Mouse (Mus musculus): ENCODE measurements around the gene Vcam1. TPM values are rescaled to one million over a fixed set of nuclear protein-coding genes. Genes with fewer than 3 reads are reported as not detected.

The Vcam1 gene
- total RNA-seq, 2 experiments from 2014 or later = 16.8 to 19.1 TPM

DNA sequence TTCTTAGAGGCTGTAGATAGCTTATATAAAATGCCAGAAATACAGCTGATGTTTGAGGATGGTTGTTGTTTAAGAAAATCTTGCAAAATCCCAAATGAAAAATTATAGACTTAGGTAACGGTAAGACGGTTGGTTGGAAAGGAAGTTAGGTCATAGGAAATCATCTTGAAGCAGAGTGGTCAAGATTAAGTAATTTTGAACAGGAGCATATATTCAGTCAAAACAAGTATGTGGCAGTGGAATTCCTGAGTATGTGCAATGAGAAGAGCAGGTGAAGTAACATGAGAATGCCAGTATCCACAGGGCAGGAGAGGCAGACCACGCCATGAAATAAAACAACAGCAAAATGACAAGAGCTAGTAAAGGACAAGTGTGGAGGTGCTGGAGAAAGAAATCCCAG, 5.7 kb downstream of the Vcam1 start:
- no peak overlapping the region for H3K27ac ChIP-seq
- H3K4me3 ChIP-seq = no peak overlapping the region
- no peak for DNase-seq (ENCODE audit: extremely low spot score in 1 of 2, low spot score in 2 of 2)
- TF ChIP-seq CTCF (IDR thresholded peaks at IDR 0.05) = no peak
- intact Hi-C loops (cut with DNase I) = no loop called here

DNA sequence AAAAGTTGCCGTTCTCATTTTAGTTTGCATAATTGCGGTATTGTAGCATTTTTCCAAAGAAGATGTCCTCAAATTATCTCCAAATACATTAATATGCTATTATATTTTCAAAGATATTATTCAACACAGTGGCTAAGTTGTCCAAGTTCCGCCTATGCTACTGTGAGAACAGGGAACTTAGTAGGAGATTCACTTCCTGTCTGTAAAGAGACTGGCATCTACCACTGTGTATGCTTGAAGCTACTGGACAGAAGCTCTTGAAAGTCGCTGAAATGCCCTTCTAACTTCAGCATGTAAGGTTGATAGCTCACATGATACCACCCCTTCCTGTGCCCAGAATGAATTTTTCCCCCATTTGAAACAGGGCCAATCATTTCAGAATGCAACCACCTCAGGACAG, 6.8 kb downstream of the Vcam1 start:
- no peak overlapping the region for H3K4me3 ChIP-seq
- intact Hi-C loops (cut with DNase I) = no loop called here
- no peak for DNase-seq (ENCODE audit: extremely low spot score in 1 of 2, low spot score in 2 of 2)
- no peak overlapping the region for H3K27ac ChIP-seq
- no peak for TF ChIP-seq CTCF (IDR thresholded peaks at IDR 0.05)

DNA sequence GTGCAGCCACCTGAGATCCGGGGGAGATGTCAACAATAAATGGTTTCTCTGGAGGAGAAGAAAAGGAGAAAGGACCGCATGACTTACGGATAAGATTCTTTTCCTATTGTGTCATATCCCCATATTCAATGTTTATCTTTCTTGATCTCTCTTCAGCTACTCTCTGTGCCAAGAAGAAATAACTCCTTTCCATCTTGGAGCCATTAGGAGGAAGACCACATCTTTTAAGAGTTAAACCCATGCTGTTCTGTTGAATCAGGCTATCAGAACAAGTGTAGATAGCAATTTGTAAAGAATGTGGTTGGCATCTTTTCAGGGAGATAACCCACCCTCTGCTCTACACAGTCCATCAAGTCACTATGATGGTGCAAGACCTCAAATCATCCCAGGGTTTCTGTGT, 8.5 kb downstream of the Vcam1 start:
- Histone ChIP-seq H3K4me3 (no peak overlapping the region), H3K27ac (no peak overlapping the region)
- DNase-seq (ENCODE audit: extremely low spot score in 1 of 2, low spot score in 2 of 2) = no peak
- TF ChIP-seq CTCF (IDR thresholded peaks at IDR 0.05) = no peak
- intact Hi-C loops (cut with DNase I) = no loop called here

DNA sequence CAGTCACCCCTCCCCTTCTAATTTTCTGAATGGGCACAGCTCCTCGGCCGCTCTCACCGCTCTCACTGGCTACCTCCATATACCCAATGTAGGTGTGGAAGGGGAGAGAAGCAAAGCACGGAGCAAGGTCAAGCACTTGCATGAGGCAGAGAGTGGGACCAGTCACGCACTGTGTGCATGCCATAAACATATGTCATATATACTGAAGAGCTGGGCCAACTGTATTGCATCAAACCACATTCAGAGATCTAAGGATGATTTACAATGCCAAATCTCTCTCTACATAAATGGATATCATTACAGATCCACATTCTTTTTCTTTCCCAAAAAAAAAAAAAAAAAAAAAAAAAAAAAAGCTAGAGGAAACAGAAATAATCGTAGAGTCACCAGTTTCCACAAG, 9.1 kb downstream of the Vcam1 start:
- no peak for DNase-seq (ENCODE audit: extremely low spot score in 1 of 2, low spot score in 2 of 2)
- no peak overlapping the region for H3K27ac ChIP-seq
- TF ChIP-seq CTCF (IDR thresholded peaks at IDR 0.05) = no peak
- intact Hi-C loops (cut with DNase I) = no loop called here
- H3K4me3 ChIP-seq = no peak overlapping the region

DNA sequence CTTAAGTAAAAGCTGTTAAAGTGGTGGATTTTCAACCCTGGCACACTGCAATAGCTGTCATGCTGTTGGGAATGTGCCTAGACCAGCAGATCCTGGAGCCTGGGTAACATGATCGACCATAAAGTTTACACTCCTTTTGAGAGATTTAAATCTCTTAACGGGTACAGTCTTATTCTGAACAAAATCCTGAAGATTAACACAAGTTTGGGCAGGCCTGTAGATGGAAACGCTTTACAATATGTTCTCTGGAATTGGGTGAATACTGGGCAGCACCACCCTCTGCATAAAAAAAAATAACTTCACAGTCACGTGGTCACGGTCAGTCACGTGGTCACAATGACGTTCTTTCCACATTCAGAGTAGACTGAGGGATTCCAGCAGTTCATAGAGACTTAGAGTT, 10.3 kb downstream of the Vcam1 start:
- Histone ChIP-seq H3K4me3 (peak overlapping the region; percentile 34), H3K27ac (no peak overlapping the region)
- TF ChIP-seq CTCF (IDR thresholded peaks at IDR 0.05) = no peak
- intact Hi-C loops (cut with DNase I) = no loop called here
- DNase-seq (ENCODE audit: extremely low spot score in 1 of 2, low spot score in 2 of 2) = no peak

DNA sequence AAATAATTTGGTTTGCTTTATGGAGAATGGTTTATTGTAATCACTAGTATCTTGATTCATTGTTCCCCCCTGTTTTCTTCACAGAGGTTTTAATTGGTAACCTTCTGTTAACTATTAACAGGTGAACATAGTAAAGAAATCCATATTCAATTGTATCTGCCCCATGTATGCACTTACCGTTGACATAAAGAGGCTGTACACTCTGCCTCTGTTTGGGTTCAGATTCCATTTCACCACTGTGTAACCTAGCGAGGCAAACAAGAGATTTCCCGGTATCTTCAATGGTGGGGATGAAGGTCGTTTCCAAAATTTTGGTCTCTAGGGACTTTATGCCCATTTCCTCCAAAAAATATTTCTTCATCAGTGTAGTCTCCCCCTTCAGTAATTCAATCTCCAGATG, 12.4 kb downstream of the Vcam1 start:
- Histone ChIP-seq H3K27ac (no peak overlapping the region), H3K4me3 (no peak overlapping the region)
- intact Hi-C loops (cut with DNase I) = no loop called here
- no peak for DNase-seq (ENCODE audit: extremely low spot score in 1 of 2, low spot score in 2 of 2)
- no peak for TF ChIP-seq CTCF (IDR thresholded peaks at IDR 0.05)

DNA sequence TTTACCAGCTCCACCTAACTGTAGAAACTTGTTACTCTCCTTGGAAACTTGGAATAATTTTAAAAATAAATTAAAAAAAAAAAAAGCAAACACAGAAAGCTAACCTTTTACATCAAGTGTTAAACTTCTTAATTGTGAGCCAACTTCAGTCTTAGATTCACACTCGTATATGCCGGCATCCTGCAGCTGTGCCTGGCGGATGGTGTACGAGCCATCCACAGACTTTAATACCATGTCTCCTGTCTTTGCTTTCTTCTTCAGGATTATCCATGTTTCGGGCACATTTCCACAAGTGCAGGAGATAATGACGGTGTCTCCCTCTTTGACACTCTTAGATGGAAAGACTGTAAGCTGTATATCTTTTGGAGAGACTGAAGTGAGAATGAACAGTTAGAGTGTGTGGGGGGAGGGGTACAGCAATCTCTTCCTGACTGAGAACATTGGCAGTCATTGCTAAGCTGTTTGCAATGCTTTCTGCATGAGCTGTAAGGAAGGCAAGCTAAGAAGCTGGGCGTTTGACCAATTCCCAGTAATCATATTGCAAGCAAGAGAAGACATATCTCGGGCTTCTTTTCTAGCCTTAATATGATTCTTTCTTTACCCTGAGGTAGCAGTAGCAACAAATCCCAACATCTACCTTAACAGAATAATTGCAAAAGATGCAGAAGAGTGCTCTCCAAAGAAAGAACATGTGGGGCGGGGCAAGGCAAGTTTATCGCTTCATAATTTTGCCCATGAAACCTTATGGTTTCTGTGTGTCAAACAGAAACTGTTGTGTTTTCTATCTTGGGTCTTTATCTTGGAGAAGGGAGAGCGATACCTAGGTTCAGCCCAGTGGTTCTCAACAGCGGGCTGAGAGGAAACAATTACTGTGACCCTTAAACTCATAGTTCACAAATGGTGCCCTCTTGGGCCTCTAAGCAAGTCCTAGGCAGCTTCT, 15.0 kb downstream of the Vcam1 start:
- Histone ChIP-seq H3K4me3 (no peak overlapping the region; the same call in 1 of the 2 replicates), H3K27ac (no peak overlapping the region)
- no peak for DNase-seq (ENCODE audit: extremely low spot score in 1 of 2, low spot score in 2 of 2)
- TF ChIP-seq CTCF (IDR thresholded peaks at IDR 0.05) = no peak
- intact Hi-C loops (cut with DNase I) = no loop called here

DNA sequence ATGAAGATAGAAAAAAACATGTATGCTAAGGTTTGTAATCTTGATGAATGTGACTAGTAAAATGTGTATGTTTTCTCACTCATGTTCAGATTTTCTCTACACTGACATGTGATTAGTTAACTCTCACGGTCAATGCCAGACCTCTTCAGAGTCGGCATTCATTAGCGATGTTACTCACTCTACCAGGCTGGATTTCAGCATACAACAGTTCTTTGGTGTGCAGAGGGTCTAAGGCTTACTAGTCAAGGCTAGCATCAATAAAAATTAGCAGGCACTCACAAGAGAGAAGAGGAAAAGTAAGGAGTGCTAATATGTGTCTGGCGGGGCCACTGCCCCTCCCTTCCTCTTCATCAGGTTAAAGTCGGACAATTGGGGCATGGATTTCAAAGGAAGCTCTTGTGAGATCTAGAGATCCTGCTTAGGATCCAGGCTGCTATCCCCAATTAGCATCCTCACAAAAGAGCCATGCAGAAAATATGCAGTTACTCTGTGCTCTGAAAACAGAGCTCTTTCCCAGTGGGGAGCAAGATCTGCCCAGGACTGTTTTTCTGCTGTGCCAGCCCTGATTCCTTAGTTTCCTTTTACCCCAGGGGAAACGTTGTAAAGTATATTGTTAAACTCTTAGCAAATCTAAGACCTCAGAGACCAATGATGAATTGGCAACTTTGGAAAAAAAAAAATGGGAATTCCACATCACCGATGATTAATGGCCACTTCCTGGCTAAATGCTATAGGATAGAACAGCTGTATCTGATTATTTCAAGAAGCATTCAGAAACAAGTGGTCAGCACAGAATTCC, 15.8 kb downstream of the Vcam1 start:
- intact Hi-C loops (cut with DNase I) = no loop called here
- Histone ChIP-seq H3K4me3 (no peak overlapping the region), H3K27ac (no peak overlapping the region)
- no peak for DNase-seq (ENCODE audit: extremely low spot score in 1 of 2, low spot score in 2 of 2)
- no peak for TF ChIP-seq CTCF (IDR thresholded peaks at IDR 0.05)

DNA sequence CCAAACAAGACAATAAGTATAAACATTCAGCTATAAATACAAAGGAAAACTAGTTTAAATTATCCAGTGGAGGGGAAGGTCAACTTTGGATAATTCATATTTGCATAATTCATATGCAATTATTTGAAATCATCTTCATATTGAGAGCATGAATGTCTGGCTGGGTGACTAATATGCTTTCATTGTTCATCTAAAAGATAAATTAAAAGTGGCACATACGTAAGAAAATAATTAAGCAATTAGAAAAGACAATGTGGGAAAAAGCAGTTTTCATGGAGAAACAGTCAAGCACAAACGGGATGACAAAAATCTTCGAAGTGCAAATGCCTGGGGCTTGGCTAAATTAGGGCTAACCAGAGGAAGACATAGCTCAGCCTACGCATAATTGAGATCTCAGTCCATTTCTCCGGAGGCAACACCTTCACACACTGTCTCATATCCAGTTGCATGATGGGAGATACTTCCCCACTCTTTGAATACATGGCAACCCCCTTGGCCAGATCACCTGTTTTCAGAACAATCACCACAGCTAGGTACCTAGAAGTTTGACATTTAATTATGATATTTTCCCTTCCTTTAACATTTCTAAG, 16.6 kb downstream of the Vcam1 start:
- H3K27ac ChIP-seq = no peak overlapping the region
- intact Hi-C loops (cut with DNase I) = no loop called here
- DNase-seq (ENCODE audit: extremely low spot score in 1 of 2, low spot score in 2 of 2) = no peak
- no peak overlapping the region for H3K4me3 ChIP-seq
- TF ChIP-seq CTCF (IDR thresholded peaks at IDR 0.05) = no peak

DNA sequence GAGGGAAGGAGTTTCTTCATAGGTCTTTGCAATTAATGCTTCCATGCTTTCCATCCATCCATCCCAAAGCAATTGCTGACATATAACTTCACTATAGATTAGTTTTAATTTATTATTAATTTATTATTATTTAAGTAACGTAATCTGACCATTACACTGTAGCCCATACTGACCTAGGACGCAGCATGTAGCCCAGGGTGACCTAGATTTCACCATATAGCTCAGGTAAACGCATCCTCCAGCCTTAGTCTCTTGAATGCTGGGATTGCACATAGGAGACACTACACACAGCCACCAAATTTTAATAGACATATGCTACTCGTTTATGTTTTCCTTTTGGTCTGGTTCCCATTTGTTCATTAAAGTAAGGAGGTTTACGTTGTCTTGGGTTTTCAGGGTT, 23.8 kb downstream of the Vcam1 start:
- no peak for TF ChIP-seq CTCF (IDR thresholded peaks at IDR 0.05)
- DNase-seq (ENCODE audit: extremely low spot score in 1 of 2, low spot score in 2 of 2) = no peak
- H3K27ac ChIP-seq = no peak overlapping the region
- intact Hi-C loops (cut with DNase I) = no loop called here
- no peak overlapping the region for H3K4me3 ChIP-seq

DNA sequence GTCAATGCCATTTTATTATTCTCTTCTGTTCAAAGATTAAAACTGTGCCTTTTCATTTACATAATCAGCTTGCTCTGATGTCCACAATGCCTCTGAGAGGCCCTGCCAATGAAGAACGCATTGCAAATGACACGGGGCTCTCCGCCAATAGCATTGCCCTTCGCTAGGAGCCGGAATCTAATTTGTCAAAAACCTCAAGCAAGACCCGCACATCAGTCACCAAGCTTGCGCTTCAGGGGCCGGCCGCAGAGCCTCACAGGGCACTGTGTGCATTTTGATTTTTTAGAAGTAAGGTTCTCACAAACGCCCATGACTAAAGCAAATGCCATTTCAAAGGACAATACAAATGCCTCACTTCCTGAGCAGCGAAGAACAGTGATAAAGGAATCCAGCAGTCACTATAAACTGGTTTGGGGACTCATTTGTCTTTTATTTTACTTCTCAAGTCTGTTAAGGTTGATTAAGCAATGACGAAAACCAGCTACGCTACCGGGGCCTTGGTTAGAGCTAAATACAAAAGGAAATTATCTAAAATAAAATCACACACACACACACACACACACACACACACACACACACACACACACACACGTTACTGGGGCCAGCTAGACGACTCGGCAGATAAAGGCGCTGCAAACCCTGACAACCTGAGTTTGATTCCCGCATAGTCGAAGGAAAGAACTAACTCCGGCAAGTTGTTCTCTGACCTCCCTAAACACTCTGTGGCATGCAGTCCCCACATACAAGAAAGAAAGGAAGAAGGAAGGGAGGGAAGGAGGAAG, 24.4 kb downstream of the Vcam1 start:
- DNase-seq (ENCODE audit: extremely low spot score in 1 of 2, low spot score in 2 of 2) = peak; percentile 29 to 36
- no peak overlapping the region for H3K27ac ChIP-seq
- intact Hi-C loops (cut with DNase I) = no loop called here
- H3K4me3 ChIP-seq = peak overlapping the region; percentile 20; the same call in 1 of the 2 replicates
- TF ChIP-seq CTCF (IDR thresholded peaks at IDR 0.05) = no peak; the same call in 1 of the 2 replicates
